Mouse (Mus musculus) liver, embryonic 15.5 days (tissue): ENCODE results near the gene Rec8. TPM values are rescaled to one million over a fixed set of nuclear protein-coding genes. Genes with fewer than 3 reads are reported as not detected.

Experiments
- ATAC-seq: fragments of 200-750 bp; cut with Nextera tagmentation; 2 replicates; pipeline ENCODE4 v1.8.0; 2017; ENCODE audit warnings: moderate number of reproducible peaks, mild to moderate bottlenecking, moderate library complexity; ENCODE audit not compliant: insufficient read depth
- H3K27ac ChIP-seq: fragments of 300-500 bp; sonication (generic); replicated peaks from 2 replicates; pipeline ENCODE4 v1.5.1; 2015; ENCODE audit warnings: mild to moderate bottlenecking, inconsistent platforms
- H3K27me3 ChIP-seq: fragments of 300-500 bp; sonication (generic); 2 replicates; pipeline ENCODE4 v1.6.1; 2015; ENCODE audit warnings: mild to moderate bottlenecking, inconsistent platforms
- H3K36me3 ChIP-seq: fragments of 300-500 bp; sonication (generic); replicated peaks from 2 replicates; pipeline ENCODE4 v1.6.1; 2015; ENCODE audit warnings: moderate library complexity, mild to moderate bottlenecking, inconsistent platforms
- H3K4me1 ChIP-seq: fragments of 300-500 bp; sonication (generic); replicated peaks from 2 replicates; pipeline ENCODE4 v1.6.1; 2015; ENCODE audit warnings: inconsistent platforms
- H3K4me2 ChIP-seq: fragments of 300-500 bp; sonication (generic); 2 replicates; pipeline ENCODE4 v1.6.1; 2015; ENCODE audit warnings: moderate library complexity, mild to moderate bottlenecking, inconsistent platforms
- H3K4me3 ChIP-seq: fragments of 300-500 bp; sonication (generic); replicated peaks from 2 replicates; pipeline ENCODE4 v1.5.1; 2015; ENCODE audit warnings: mild to moderate bottlenecking, inconsistent platforms
- H3K9ac ChIP-seq: fragments of 300-500 bp; sonication (generic); 2 replicates; pipeline ENCODE4 v1.6.1; 2015; ENCODE audit warnings: moderate library complexity, mild to moderate bottlenecking, inconsistent platforms
- H3K9me3 ChIP-seq: fragments of 300-500 bp; sonication (generic); replicated peaks from 2 replicates; pipeline ENCODE4 v1.6.1; 2016; ENCODE audit warnings: inconsistent platforms
- WGBS: fragments of 180-500 bp; shearing (Covaris S2); methylation state at CpG from one replicate; pipeline ENCODE4 v1.1.7; 2015; ENCODE audit warnings: mixed read lengths; ENCODE audit not compliant: insufficient replicate concordance; 5-methylcytosine and 5-hydroxymethylcytosine counted together
- polyA plus RNA-seq: library from polyadenylated mRNA; unstranded; fragments of >200 nt; fragmentation: Nextera tagmentation; extraction: Ambion mirVana; gene quantifications from 2 replicates; pipeline ENCODE4 v1.2.1, GENCODE M21; 2015

Gene Rec8
- 1.7 and 1.9 TPM in 2 replicates for polyA plus RNA-seq

- H3K27ac ChIP-seq = peak within 1 kb of the TSS; percentile 55
- peak within 1 kb of the TSS; percentile 39; the same call in 1 of the 2 replicates for H3K9ac ChIP-seq
Measured at GRCm38 (mm10) chr14:55617822-55618221, at the start of gene Rec8. Rec8 (plus strand) TSS chr14:55618037.

DNA sequence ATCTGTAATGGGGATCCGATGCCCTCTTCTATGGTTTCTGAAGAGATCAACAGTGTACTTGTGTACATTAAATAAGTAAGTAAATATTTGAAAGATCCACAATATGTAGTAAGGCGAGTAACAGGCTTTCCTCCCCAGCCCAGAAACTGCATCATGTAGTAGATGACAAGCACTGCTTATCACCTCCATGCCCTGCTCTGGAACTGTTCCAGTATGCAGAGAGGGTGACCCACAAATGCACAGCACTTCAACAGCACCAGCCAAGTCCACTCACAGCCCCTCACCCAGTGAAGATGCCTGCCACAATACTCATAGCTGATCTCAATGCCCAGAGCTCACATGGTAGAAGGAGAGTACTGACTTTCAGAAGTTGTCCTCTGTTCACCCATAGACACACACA lies 47.2 kb upstream of the Rec8 start:
- no peak overlapping the region for H3K27ac ChIP-seq
- peaks cover 22% of the 10 kb centered on the region for H3K4me1 ChIP-seq
- ATAC-seq = no peak
- WGBS = 73% methylated on average over 2 of the region's 2 CpGs
- no peak overlapping the region for H3K4me3 ChIP-seq
- no peak overlapping the region for H3K9ac ChIP-seq
- peaks cover 52% of the 10 kb centered on the region for H3K36me3 ChIP-seq
- no peaks in the 10 kb centered on the region for H3K9me3 ChIP-seq
- no peaks in the 10 kb centered on the region for H3K27me3 ChIP-seq
- no peak overlapping the region for H3K4me2 ChIP-seq

More at GRCm38 (mm10) chr14:55617822-55618221, at the start of gene Rec8:
- H3K36me3 ChIP-seq = no peaks in the 10 kb centered on the region
- no peaks in the 10 kb centered on the region for H3K9me3 ChIP-seq
- peak within 1 kb of the TSS; percentile 43 for H3K4me3 ChIP-seq
- peak; percentile 68 for ATAC-seq
- peaks cover 67% of the 10 kb centered on the region for H3K4me1 ChIP-seq
- WGBS = 30% methylated on average over 21 of the region's 21 CpGs
- no peaks in the 10 kb centered on the region for H3K27me3 ChIP-seq
- peak within 1 kb of the TSS; percentile 77 for H3K4me2 ChIP-seq

- no peaks in the 10 kb centered on the region for H3K27me3 ChIP-seq
- no peak overlapping the region for H3K4me3 ChIP-seq
- H3K27ac ChIP-seq = peak overlapping the region; percentile 29; the same call in 1 of the 2 replicates
- ATAC-seq = no peak
- no peaks in the 10 kb centered on the region for H3K9me3 ChIP-seq
- H3K9ac ChIP-seq = no peak overlapping the region; the same call in 1 of the 2 replicates
- no peak overlapping the region for H3K4me2 ChIP-seq
- H3K4me1 ChIP-seq = peaks cover 32% of the 10 kb centered on the region
- peaks cover 40% of the 10 kb centered on the region for H3K36me3 ChIP-seq
Measured at GRCm38 (mm10) chr14:55571760-55572159, 46.1 kb upstream of the Rec8 start.

- Histone ChIP-seq H3K4me1 (peaks cover 55% of the 10 kb centered on the region), H3K9ac (no peak within 1 kb of the TSS), H3K27me3 (no peaks in the 10 kb centered on the region), H3K36me3 (peaks cover 13% of the 10 kb centered on the region), H3K4me2 (no peak within 1 kb of the TSS), H3K4me3 (no peak within 1 kb of the TSS), H3K9me3 (no peaks in the 10 kb centered on the region), H3K27ac (no peak within 1 kb of the TSS)
- ATAC-seq = no peak
- 72% methylated on average over 8 of the region's 8 CpGs for WGBS
Measured at GRCm38 (mm10) chr14:55575302-55575701, 42.5 kb upstream of the Rec8 start, which contains the start of gene Fitm1. Fitm1 (plus strand) TSS chr14:55575617.

DNA sequence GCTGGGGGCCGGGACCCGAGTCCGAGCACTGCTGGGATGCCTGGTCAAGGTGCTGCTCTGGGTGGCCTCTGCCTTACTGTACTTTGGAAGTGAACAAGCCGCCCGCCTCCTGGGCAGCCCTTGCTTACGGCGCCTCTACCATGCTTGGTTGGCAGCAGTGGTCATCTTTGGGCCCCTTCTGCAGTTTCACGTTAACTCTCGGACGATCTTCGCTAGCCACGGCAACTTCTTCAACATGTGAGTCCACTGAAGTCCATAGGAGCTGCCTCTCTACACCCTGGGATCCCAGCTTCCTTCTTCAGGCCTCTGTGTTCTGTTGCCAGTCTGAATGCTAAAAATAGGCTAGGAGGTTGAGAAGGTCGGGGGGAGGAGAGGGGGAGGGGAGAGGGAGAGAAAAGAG lies 42.1 kb upstream of the Rec8 start:
- Histone ChIP-seq H3K27ac (no peak overlapping the region), H3K4me1 (peaks cover 51% of the 10 kb centered on the region), H3K36me3 (peaks cover 14% of the 10 kb centered on the region), H3K27me3 (no peaks in the 10 kb centered on the region), H3K4me2 (no peak overlapping the region), H3K4me3 (no peak overlapping the region), H3K9ac (no peak overlapping the region), H3K9me3 (no peaks in the 10 kb centered on the region)
- 58% methylated on average over 13 of the region's 13 CpGs for WGBS
- ATAC-seq = no peak

DNA sequence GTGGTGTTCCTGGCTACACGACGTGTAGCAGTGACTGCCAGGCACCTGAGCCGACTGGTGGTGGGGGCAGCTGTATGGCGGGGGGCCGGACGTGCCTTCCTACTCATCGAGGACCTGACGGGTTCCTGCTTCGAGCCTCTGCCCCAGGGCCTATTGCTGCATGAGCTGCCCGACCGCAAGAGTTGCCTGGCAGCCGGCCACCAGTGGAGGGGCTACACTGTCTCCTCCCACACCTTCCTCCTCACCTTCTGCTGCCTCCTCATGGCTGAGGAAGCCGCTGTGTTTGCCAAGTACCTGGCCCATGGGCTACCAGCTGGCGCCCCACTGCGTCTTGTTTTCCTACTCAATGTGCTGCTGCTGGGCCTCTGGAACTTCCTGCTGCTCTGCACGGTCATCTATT lies 41.5 kb upstream of the Rec8 start:
- H3K36me3 ChIP-seq = peaks cover 18% of the 10 kb centered on the region
- H3K4me1 ChIP-seq = peaks cover 46% of the 10 kb centered on the region
- no peak overlapping the region for H3K27ac ChIP-seq
- 73% methylated on average over 16 of the region's 16 CpGs for WGBS
- no peak for ATAC-seq
- no peak overlapping the region for H3K4me3 ChIP-seq
- no peaks in the 10 kb centered on the region for H3K9me3 ChIP-seq
- H3K9ac ChIP-seq = no peak overlapping the region
- no peaks in the 10 kb centered on the region for H3K27me3 ChIP-seq
- H3K4me2 ChIP-seq = no peak overlapping the region

- H3K4me2 ChIP-seq = peak within 1 kb of the TSS; percentile 90
- no peaks in the 10 kb centered on the region for H3K27me3 ChIP-seq
- H3K27ac ChIP-seq = peak within 1 kb of the TSS; percentile 84
- H3K4me1 ChIP-seq = peaks cover 48% of the 10 kb centered on the region
- under 1% methylated on average over 32 of the region's 32 CpGs for WGBS
- no peaks in the 10 kb centered on the region for H3K9me3 ChIP-seq
- peak; percentile 78 for ATAC-seq
- peak within 1 kb of the TSS; percentile 85 for H3K9ac ChIP-seq
- H3K4me3 ChIP-seq = peak within 1 kb of the TSS; percentile 80
- H3K36me3 ChIP-seq = peaks cover 25% of the 10 kb centered on the region
Measured at GRCm38 (mm10) chr14:55577871-55578667, 39.8 kb upstream of the Rec8 start, which contains the start of gene Psme1. Psme1 (plus strand) TSS chr14:55578123.

GRCm38 (mm10) chr14:55578668-55579269 lies 39.1 kb upstream of the Rec8 start:
- Histone ChIP-seq H3K9ac (peak overlapping the region; percentile 85), H3K4me1 (peaks cover 54% of the 10 kb centered on the region), H3K36me3 (peaks cover 28% of the 10 kb centered on the region), H3K27me3 (no peaks in the 10 kb centered on the region), H3K9me3 (no peaks in the 10 kb centered on the region), H3K27ac (peak overlapping the region; percentile 84), H3K4me3 (peak overlapping the region; percentile 80), H3K4me2 (peak overlapping the region; percentile 90)
- ATAC-seq = peak; percentile 51
- 6% methylated on average over 6 of the region's 6 CpGs for WGBS

- WGBS = 80% methylated on average over 23 of the region's 23 CpGs
- Histone ChIP-seq H3K4me2 (no peak overlapping the region; the same call in 1 of the 2 replicates), H3K9me3 (no peaks in the 10 kb centered on the region), H3K36me3 (peaks cover 29% of the 10 kb centered on the region), H3K4me3 (no peak overlapping the region), H3K27ac (peak overlapping the region; percentile 84), H3K4me1 (peaks cover 64% of the 10 kb centered on the region), H3K9ac (0 out of 2 replicates have a peak overlapping the region, but pooled peaks have one; percentile 0), H3K27me3 (no peaks in the 10 kb centered on the region)
- ATAC-seq = no peak
Measured at GRCm38 (mm10) chr14:55579511-55580496, 38.0 kb upstream of the Rec8 start.

GRCm38 (mm10) chr14:55580731-55581130 lies 37.1 kb upstream of the Rec8 start:
- Histone ChIP-seq H3K4me1 (peaks cover 66% of the 10 kb centered on the region), H3K4me3 (no peak overlapping the region), H3K36me3 (peaks cover 29% of the 10 kb centered on the region), H3K27me3 (no peaks in the 10 kb centered on the region), H3K9me3 (no peaks in the 10 kb centered on the region), H3K4me2 (no peak overlapping the region), H3K9ac (no peak overlapping the region), H3K27ac (no peak overlapping the region)
- WGBS = 88% methylated on average over 16 of the region's 16 CpGs
- ATAC-seq = no peak
